In the genomic region with DNA sequence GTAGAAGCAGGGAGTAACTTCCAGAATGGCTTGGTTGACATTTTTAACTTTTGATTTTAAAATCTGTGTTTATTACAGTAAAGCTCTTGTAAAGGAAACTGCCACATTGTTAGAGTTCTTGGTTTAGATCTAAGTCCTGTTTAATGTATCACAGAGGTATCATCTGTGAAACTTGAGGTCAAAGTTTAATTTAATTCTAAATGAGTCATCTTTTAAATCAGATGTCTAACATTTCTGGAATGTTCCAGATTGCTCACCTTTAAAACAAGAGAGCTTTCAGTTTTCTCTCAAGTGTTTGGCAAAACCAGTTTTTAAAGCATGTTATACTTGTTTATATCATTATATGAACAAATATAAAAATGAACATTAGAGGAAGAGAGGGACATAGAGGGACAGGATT, we compare ENCODE assay signal across 19 mouse cellular contexts.
"Had no signal": no experiment of that assay in that cellular context is flagged by ENCODE, and none has a peak within 500 bp of the region (broad histone marks: within the 10 kb centered on the region; RNA-seq: fewer than 3 reads in every experiment).

No protein-coding gene starts in this region.

- H3K9me3 ChIP-seq: midbrain, embryonic 10.5 days; midbrain, embryonic 12.5 days; neural tube, embryonic 13.5 days; neural tube, embryonic 15.5 days had no signal

- H3K9ac ChIP-seq: liver, embryonic 14.5 days; lung, embryonic 14.5 days; midbrain, embryonic 12.5 days; neural tube, embryonic 13.5 days; neural tube, embryonic 15.5 days had no signal

- DNase-seq: lung, adult 18-20 months; lung, embryonic 14.5 days; lung, postnatal 14 days; lung, postnatal 4 days; midbrain, embryonic 14.5 days; retina, postnatal 1 day; right cerebral cortex, adult 18-20 months; right cerebral cortex, postnatal 25 days; right cerebral cortex, postnatal 4 days; thymus, adult 18-20 months; thymus, postnatal 14 days; thymus, postnatal 4 days had no signal

- H3K27me3 ChIP-seq: neural tube, embryonic 15.5 days had no signal

- H3K4me2 ChIP-seq: lung, embryonic 14.5 days; midbrain, embryonic 12.5 days; neural tube, embryonic 13.5 days; neural tube, embryonic 15.5 days had no signal

- ATAC-seq: midbrain, embryonic 16.5 days had no signal

- H3K27ac ChIP-seq: liver, embryonic 14.5 days; midbrain, embryonic 10.5 days; midbrain, embryonic 12.5 days; neural tube, embryonic 13.5 days; neural tube, embryonic 15.5 days had no signal

- H3K36me3 ChIP-seq: midbrain, embryonic 10.5 days; midbrain, embryonic 12.5 days; neural tube, embryonic 13.5 days; neural tube, embryonic 15.5 days had no signal

- H3K4me3 ChIP-seq: midbrain, embryonic 10.5 days; midbrain, embryonic 12.5 days; myocyte; neural tube, embryonic 13.5 days; neural tube, embryonic 15.5 days had no signal
